Mouse (Mus musculus) inflammation-experienced regulatory T-cells, adult 6 months (primary cell): Measurements from ENCODE around the gene Mllt6. TPM values are rescaled to one million over a fixed set of nuclear protein-coding genes. Genes with fewer than 3 reads are reported as not detected.
"Not testable (repeated sequence)": the region's sequence is repeated elsewhere in the genome, so short reads cannot be mapped to it uniquely, and the experiment has no call there.

Experiments used
- ATAC-seq: one replicate; pipeline ENCODE4 v1.8.0; 2017
- polyA plus RNA-seq, 3 experiments: library from polyadenylated mRNA; unstranded; fragments of 100-300 nt; shearing (Covaris generic); gene quantifications; one replicate each; pipeline ENCODE4 v1.2.1; 2017

Mllt6 gene
- polyA plus RNA-seq, 3 experiments from 2014 or later, result 13.4 to 17.0 (median 14.6) TPM

GRCm38 (mm10) chr11:97697199-97697890, 34.1 kb downstream of the Mllt6 start:
- ATAC-seq, result no peak

DNA sequence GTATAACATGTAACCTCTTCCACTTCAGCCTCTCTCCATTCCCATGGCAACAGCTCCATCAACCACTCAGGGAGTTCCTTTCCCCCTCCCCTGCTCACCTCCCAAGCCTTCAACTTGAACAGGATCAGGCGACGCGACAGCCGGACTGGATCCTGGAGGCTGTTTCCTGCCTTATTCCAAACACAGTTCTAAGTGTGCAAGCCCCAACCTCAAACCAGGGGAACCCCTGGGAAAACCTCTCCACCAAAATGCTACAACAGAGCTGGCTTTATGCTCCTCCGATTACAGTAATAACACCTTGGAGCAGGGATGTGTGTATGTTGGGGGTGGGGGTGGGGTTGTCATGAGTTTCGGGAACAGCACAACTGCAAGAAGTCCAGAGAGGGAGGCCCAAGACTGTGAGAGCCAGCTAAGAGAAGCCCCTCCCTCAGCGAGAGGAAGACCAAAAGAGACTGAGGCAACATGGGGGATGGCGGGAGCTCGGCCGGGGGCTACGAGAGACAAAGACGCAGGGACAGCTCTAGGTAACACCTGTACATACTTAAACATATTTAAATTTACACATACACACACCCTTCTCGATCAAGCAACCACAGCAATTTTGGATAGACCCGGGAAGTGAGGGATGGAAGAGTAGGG, 34.8 kb downstream of the Mllt6 start:
- no peak for ATAC-seq

- no peak for ATAC-seq
Observed at GRCm38 (mm10) chr11:97698741-97699611, 35.8 kb downstream of the Mllt6 start.

DNA sequence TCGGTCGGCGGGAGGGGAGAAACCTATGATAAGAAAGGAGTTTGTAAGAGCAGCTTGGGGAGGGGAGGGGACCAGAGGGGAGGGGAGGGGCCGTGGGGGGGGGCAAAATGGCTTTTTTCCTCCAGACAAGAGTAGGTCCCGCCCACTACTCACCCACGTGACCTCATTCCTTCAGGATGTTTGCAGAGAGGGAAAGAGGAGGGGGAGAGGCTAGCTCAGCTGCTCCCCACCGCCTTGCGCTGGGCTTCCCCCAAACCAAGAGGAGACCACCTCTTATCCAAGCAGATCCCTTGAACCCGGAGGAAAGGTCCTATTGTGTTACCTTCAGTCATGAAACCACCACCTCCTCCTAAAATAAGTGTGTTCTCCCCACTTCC, 36.4 kb downstream of the Mllt6 start:
- no peak for ATAC-seq

DNA sequence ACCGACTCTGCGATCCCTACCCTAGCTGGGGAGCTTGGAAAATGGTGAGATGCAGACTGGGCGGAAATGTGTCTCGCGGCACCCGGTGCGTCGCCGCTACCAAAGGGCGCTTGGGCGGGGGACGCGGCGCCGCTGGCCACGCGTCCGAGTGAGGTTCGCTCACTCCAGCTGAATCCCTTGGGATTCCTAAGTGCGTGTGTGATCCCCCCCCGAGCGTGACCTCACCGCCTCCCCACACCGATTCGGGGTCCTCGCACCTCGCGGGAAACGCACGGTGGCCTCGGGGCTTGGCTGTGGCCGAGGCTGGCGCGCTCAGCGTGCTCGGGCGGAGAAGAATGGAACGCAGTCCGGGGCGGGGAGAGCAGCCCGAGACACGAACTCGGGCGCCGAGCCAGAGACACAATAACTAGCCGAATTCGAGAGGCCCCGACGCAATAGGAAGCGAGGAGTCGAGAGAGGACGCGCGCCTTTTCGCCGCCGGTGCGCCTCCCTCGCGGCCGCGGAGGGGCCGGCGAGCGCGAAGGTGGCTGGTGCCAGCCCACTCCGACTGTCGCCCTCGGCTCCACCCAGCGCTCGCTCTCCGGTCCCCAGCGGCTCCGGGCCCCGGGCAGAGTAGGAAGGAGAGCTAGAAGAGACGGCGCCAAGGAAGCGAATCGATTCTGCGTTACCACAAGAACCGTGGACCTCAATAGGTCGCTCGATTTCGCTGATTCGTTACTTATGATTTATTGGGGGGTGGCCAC, 37.0 kb downstream of the Mllt6 start, which contains the start of gene Pcgf2:
Gene Pcgf2, minus strand, starts transcription at position 495 of the 743 bp plus-strand sequence.
- ATAC-seq, result peak; percentile 2

- no peak for ATAC-seq
Observed at GRCm38 (mm10) chr11:97700746-97701580, 37.7 kb downstream of the Mllt6 start.

- ATAC-seq, result no peak
Observed at GRCm38 (mm10) chr11:97701581-97702392, 38.6 kb downstream of the Mllt6 start.

DNA sequence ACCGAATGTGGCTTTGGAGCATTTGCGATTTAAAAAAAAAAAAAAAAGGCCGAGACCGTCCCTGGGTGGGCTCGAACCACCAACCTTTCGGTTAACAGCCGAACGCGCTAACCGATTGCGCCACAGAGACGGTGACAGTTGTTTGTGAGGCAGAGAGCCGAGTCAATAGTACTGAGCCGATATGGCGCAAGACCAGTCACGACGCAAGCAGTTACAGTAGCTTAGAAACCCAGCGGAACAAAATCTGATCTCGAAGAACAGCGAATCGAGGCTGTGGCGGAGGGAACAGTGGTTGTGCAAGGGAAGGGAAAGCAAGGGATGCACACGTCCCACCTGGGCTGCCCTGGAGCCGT, 39.2 kb downstream of the Mllt6 start:
- peak; percentile 47 for ATAC-seq

DNA sequence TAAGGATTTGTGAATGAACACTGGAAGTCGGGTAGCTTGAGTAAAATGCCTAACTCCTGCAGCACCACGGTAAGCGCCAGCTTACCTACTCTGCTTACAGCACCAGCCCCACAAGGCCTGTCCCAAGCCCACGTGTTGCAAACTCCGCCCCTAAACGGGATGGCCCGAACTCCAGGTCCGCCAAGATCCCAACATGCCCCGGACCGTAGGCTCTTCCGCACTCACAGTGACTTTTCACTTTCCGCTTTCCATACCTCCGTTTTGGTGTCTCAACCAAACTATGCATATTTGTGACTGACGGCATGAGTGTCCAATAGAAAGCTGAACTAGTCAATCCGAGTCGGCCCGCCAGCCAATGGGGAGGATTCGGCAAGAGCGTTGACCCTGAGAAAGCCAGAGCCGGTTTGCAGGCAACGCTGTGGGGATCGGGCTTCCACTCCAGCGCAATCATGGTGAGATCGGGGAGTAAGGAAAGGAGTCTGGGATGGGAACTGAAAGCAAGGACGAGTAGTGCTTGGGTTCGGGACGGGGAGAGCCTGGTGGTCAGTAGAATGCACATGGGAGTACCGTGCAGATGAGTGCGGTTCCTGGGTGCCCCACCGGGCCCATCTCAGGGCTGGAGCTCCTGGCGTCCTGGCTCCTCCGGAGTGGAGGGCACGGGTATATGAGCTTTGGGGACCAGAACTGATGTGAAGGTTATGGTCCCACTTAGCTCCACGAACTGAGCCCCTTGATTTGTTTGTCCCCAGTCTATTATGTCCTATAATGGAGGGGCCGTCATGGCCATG, 40.0 kb downstream of the Mllt6 start, which contains the start of gene Psmb3:
Gene Psmb3, plus strand, starts transcription at position 361 of the 788 bp plus-strand sequence.
- peak; percentile 88 for ATAC-seq

- ATAC-seq, result not testable (repeated sequence)
Observed at GRCm38 (mm10) chr11:97710067-97710466, 46.9 kb downstream of the Mllt6 start.

DNA sequence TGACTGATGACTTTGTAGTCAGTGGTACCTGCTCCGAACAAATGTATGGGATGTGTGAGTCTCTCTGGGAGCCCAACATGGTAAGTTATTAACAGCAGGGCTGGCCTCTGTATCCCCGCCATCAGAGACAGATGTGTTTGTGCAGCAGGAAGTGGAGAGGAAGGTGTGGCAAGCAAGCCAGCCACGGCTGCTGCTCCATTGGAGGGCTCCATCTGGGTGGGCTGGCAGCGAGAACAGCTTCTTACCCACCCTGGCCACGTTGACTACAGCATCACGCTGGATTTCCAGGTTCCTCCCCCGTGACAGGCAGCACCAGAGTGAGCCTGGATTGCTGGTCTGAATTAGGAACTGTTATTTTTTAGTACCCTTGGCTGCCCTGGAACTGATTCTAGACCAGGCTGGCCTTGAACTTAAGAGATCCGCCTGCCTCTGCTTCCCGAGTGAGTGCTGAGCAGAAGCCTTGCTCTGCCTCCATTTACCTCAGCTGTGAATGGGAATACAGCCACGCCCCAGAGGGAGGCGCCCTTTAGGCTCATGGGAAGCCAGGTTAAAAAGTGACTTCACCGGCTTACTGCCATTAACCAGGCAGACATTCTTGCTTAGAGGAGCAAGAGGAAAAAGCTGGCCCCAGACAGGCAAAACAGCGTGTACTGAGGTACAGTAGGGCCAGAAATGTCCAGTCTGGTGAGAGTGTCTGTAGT, 48.1 kb downstream of the Mllt6 start:
- ATAC-seq, result no peak

GRCm38 (mm10) chr11:97712286-97712685, 49.1 kb downstream of the Mllt6 start:
- ATAC-seq, result no peak

DNA sequence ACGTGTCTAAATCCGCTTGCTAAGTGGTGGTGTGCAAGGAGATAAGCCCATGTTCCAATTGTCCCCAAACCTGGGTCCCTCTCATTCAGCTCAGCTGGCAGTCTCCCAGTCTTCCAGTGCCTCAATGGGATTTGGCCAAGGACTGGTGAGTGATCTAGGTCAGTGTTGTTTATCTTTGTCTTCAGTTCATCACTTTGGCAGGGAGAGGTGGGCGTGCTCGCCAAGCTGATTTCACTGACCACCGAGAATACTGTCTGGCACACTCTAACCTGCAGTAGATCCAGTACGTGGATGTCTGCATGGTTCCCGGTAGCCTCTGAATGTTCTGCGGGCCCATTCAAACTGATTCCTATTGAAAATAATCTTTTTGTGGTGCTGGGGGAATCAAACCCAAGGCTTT, 50.7 kb downstream of the Mllt6 start:
- ATAC-seq, result no peak

DNA sequence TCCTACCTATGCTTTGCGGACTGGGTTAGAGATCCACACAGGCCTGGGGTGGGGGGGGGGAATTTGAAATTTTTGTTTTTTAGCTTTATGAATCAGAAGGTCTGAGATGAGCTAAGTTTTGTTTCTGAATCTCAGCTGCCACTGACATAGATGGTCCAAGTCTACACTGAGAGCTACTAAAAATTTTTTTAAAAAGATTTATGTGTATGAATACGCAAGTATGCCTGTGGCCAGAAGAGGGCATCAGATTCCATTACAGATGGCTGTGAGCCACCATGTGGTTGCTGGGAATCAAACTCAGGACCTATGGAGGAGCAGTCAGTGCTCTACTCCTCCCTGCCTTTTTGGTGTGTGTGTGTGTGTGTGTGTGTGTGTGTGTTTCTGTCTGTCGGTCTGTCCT, 51.1 kb downstream of the Mllt6 start:
- ATAC-seq, result no peak

DNA sequence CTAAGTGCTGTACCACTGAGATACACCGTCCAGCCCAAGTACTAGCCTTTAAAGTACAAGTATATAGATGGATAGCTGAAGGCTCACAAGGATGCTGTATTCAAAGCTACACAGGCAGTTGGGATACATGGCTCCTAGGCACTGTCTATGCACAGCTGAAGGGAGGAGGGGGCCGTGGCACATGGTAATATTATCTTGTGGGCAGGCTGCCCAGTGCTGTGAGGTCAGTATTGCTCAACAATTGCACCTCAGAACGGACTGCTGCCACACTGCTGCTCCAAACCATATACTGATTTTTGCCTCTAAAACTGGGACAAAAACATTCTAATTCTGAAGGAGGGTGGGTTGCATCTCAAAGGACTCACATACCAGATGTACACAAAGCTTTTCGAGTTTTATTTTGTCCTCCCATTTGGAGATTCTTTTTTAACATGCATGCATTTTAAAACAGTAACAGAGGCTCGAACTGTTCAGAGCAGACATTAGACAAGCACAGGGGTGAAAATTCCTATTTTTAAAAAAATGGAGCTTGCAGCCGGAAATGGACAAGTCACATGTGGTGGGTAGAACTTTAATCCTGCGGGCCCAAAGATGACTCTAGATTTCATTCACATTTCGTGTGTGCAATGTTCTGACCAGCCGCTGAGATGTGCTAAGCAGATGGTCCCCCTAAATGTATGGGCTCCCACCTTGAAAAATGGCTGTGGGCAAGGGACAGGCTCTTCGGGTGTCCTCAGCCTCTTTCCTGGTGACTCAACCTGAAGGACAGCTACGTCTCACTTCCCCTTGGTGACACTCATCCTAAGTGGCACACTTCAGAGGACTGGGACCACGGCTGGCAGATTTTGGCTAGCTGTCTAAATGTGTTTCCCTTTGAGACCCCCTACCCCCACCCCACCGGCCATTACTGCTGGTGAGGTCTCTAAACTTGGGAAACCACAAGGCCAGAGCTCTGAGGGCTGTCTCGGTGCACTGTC, 51.9 kb downstream of the Mllt6 start:
- ATAC-seq, result no peak

- ATAC-seq, result no peak
Observed at GRCm38 (mm10) chr11:97716021-97716420, 52.8 kb downstream of the Mllt6 start.

GRCm38 (mm10) chr11:97717369-97718280, 54.4 kb downstream of the Mllt6 start:
- ATAC-seq, result no peak
